Mouse (Mus musculus): ENCODE data around the gene Ada. TPM values are rescaled to one million over a fixed set of nuclear protein-coding genes. Genes with fewer than 3 reads are reported as not detected.

Ada gene
- 17.0 and 28.5 TPM in 2 replicates for polyA plus RNA-seq (2012; ENCODE audit: low replicate concordance)

GRCm38 (mm10) chr2:163749647-163750611 lies at the start of gene Ada:
TSS of gene Ada (minus strand) at chr2:163750239.

Other genes starting within 250 kb of the Ada start
- 0.16 TPM in 1 of 2 replicates, not detected in the other for gene Hnf4a, start 243.4 kb downstream of the Ada start, polyA plus RNA-seq (2012; ENCODE audit: low replicate concordance)
- 55.9 and 120 TPM in 2 replicates for gene Ttpal, start 147.9 kb downstream of the Ada start, polyA plus RNA-seq (2012; ENCODE audit: low replicate concordance)
- 147 and 245 TPM in 2 replicates for gene Serinc3, start 105.1 kb downstream of the Ada start, polyA plus RNA-seq (2012; ENCODE audit: low replicate concordance)
- gene Pkig, start 91.9 kb downstream of the Ada start, polyA plus RNA-seq (2012; ENCODE audit: low replicate concordance) = 531 and 907 TPM in 2 replicates
- 2.1 and 5.6 TPM in 2 replicates for gene Ccn5, start 70.6 kb upstream of the Ada start, polyA plus RNA-seq (2012; ENCODE audit: low replicate concordance)
- gene Kcnk15, start 103.4 kb upstream of the Ada start, polyA plus RNA-seq (2012; ENCODE audit: low replicate concordance) = not detected in 2 replicates
- 0.03 TPM in 1 of 2 replicates, not detected in the other for gene Rims4, start 168.4 kb upstream of the Ada start, polyA plus RNA-seq (2012; ENCODE audit: low replicate concordance)
- 35.4 and 51.0 TPM in 2 replicates for gene Ywhab, start 244.7 kb upstream of the Ada start, polyA plus RNA-seq (2012; ENCODE audit: low replicate concordance)